Mouse (Mus musculus): ENCODE results near the gene Noct. TPM values are rescaled to one million over a fixed set of nuclear protein-coding genes. Genes with fewer than 3 reads are reported as not detected.
"Not testable (repeated sequence)": the region's sequence is repeated elsewhere in the genome, so short reads cannot be mapped to it uniquely, and the experiment has no call there.

The Noct gene
- 12.7 and 15.0 TPM in 2 replicates for polyA plus RNA-seq (2014; fragmentation: Nextera tagmentation; extraction: Ambion mirVana)

DNA sequence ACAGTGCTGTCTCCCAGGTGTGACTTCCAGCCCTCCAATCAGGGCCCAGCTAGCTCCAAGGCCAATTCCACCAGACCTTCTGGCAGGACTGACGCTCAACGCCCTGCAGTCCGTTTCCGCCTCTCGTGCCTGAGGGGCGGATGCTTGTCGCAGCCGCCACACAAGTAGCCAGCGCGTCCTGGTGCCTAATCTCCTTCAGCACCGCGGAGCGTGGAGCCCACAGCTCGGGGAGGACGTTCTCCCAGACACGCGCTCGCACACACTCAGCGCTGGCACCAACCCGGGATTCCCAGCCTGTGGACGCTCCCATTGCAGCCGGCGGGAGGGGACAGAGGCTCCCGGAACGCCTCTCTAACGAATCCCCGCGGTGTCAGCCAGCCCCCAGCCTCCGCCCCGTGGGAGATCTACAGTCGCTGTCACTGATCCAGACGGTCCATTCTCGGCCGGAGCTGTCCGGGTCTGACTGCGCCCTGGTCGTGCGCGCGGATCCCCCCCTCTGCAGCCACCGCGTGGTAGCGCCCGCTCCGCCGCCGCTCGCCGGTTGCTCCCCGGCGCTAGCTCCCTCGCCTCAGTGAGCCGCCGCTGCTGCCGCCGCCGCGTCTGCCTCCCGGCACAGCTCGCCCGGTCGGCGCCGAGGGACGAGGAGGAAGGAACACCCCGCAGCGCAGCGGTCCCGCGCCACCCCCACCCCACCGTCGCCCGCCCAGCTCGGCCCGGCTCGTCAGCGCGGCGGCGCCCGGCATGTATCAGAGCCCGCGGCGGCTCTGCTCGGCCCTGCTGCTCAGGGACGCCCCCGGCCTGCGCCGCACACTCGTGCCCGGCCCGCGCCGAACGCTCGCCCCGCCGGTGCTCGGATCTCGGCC is at the start of gene Noct:
TSS of gene Noct (plus strand) at position 85 of the 863 bp plus-strand sequence.
- peak; percentile 88 for DNase-seq (ENCODE audit: low spot score)
- peak within 1 kb of the TSS; percentile 65 for H3K4me3 ChIP-seq (ENCODE audit: low read depth, low read length)
- H3K4me2 ChIP-seq (replicated peaks; ENCODE audit: low read depth, low read length) = peak within 1 kb of the TSS; percentile 67
- no peaks in the 10 kb centered on the region for H3K9me3 ChIP-seq (ENCODE audit: control insufficient read depth, low read length)
- ATAC-seq (ENCODE audit: low FRiP score) = peak; percentile 94
- H3K9ac ChIP-seq (ENCODE audit: low read depth, low read length) = peak within 1 kb of the TSS; percentile 72
- H3K27me3 ChIP-seq (ENCODE audit: control insufficient read depth, insufficient read depth, low read length) = no peaks in the 10 kb centered on the region
- H3K27ac ChIP-seq (ENCODE audit: low read depth, low read length) = peak within 1 kb of the TSS; percentile 95
- H3K4me1 ChIP-seq (replicated peaks; ENCODE audit: control insufficient read depth, insufficient read depth, low read length) = no peaks in the 10 kb centered on the region
- 1% methylated on average over 81 of the region's 100 CpGs for WGBS
- no peaks in the 10 kb centered on the region for H3K36me3 ChIP-seq (ENCODE audit: control insufficient read depth, insufficient read depth, low read length)

DNA sequence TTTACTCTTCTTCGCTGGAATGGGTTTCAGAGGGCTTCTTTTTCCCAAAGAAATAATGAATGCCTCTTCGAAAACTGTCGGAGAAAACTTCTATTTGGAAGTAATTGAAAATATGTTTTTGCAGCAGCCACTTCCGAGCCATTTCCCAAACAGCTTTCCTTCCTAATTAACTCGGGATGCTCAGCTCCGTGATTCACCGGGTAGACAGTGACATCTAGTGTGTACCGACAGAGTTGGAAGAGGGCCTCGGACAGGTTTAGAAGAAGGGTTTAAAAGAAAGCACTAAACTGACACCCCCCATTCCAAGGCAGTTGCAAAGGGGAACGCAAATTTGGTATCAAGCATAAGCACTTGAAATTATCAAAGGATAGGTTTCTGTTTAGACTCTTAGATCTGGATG is 46.1 kb upstream of the Noct start:
- ATAC-seq (ENCODE audit: low FRiP score) (no peak), DNase-seq (ENCODE audit: low spot score) (peak; percentile 15)
- H3K27me3 ChIP-seq (ENCODE audit: control insufficient read depth, insufficient read depth, low read length) = no peaks in the 10 kb centered on the region

DNA sequence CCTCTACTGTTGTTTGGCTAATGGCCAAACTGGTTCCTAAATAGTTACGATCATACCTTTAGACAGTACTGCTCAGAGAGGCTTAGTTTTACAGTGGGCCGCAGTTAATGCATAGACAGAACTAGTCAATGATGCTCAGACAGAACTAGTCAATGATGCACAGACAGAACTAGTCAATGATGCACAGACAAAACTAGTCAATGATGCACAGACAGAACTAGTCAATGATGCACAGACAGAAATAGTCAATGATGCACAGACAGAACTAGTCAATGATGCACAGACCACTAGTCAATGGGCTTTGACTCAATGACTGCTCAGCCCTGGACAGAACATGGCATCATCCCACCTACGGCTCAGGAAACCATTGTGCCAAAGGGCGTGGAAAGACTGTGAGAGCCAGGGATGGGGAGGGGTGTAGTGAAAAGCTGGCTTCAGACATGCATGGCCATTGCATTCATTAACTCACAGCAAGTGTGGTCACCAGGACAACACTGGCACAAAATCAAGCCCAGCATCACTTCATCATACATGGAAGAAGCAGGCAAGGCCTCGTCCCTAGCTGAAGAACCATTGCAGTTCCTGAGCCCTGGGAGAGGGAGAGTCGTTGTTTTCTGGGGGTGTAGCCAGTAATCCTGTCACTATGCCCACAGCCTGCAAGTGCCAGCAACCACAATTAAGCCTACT is 44.6 kb upstream of the Noct start:
- Histone ChIP-seq H3K36me3 (ENCODE audit: control insufficient read depth, insufficient read depth, low read length) (no peaks in the 10 kb centered on the region), H3K9me3 (ENCODE audit: control insufficient read depth, low read length) (no peaks in the 10 kb centered on the region), H3K4me2 (replicated peaks; ENCODE audit: low read depth, low read length) (no peak overlapping the region), H3K27me3 (ENCODE audit: control insufficient read depth, insufficient read depth, low read length) (no peaks in the 10 kb centered on the region), H3K4me1 (replicated peaks; ENCODE audit: control insufficient read depth, insufficient read depth, low read length) (no peaks in the 10 kb centered on the region), H3K4me3 (ENCODE audit: low read depth, low read length) (no peak overlapping the region), H3K9ac (ENCODE audit: low read depth, low read length) (no peak overlapping the region), H3K27ac (ENCODE audit: low read depth, low read length) (no peak overlapping the region)
- 82% methylated on average over 6 of the region's 6 CpGs for WGBS
- no peak for DNase-seq (ENCODE audit: low spot score)
- no peak for ATAC-seq (ENCODE audit: low FRiP score)

More for the DNA sequence above, 46.1 kb upstream of the Noct start:
- WGBS = 46% methylated on average over 10 of the region's 10 CpGs
- no peak overlapping the region for H3K27ac ChIP-seq (ENCODE audit: low read depth, low read length)
- no peaks in the 10 kb centered on the region for H3K36me3 ChIP-seq (ENCODE audit: control insufficient read depth, insufficient read depth, low read length)
- no peak overlapping the region for H3K9ac ChIP-seq (ENCODE audit: low read depth, low read length)
- H3K4me1 ChIP-seq (replicated peaks; ENCODE audit: control insufficient read depth, insufficient read depth, low read length) = no peaks in the 10 kb centered on the region
- no peak overlapping the region for H3K4me2 ChIP-seq (replicated peaks; ENCODE audit: low read depth, low read length)
- H3K4me3 ChIP-seq (ENCODE audit: low read depth, low read length) = no peak overlapping the region
- no peaks in the 10 kb centered on the region for H3K9me3 ChIP-seq (ENCODE audit: control insufficient read depth, low read length)

DNA sequence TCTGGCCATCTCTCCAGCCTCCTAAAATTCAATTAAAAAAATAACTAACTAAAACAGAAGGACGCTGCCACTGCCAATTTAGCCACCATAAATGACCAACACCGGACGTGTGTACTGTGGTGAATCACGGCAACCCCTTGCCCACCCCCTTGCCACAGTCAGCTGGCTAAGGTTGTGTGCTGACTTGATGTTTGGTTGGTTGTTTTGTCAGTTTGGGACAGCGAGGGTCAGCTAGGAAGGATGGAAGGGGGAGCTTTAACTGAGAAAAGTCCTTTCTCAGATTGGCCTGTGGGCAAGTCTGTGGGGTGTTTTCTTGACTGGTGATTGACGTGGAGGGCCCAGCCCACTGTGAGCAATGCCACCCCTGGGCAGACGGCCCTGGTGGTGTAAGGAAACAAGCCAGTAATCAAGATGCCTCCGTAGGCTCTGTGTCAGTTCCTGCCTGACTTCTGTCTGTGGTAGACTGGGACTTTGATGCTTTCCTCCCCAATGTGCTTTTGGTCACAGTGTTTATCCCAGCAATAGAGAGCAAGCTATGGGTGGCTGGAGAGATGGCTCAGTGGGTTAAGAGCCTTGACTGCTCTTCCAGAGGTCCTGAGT is 43.8 kb upstream of the Noct start:
- no peak for ATAC-seq (ENCODE audit: low FRiP score)
- no peak overlapping the region for H3K27ac ChIP-seq (ENCODE audit: low read depth, low read length)
- WGBS = 83% methylated on average over 8 of the region's 8 CpGs

DNA sequence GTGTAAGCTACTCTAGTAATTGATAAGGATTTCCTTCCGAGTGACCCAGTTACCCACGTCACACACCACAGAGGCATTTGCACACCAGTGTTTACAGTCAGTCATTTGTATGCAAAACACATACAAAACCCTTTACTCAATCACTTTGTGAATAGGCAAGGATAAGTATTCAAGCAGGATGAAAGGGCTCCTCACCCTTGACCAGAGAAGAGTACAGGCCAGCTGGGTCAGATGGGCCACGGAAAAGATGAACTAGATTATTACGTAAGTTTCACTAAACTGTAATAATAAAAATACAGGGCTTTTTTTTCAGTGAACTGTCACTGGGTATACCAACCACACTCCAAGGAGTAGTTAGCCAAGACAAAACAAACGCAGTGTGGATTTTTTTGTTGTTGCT is 41.8 kb upstream of the Noct start:
- H3K27me3 ChIP-seq (ENCODE audit: control insufficient read depth, insufficient read depth, low read length) = no peaks in the 10 kb centered on the region
- no peak for DNase-seq (ENCODE audit: low spot score)
- no peaks in the 10 kb centered on the region for H3K36me3 ChIP-seq (ENCODE audit: control insufficient read depth, insufficient read depth, low read length)
- H3K9ac ChIP-seq (ENCODE audit: low read depth, low read length) = no peak overlapping the region
- ATAC-seq (ENCODE audit: low FRiP score) = no peak
- H3K27ac ChIP-seq (ENCODE audit: low read depth, low read length) = no peak overlapping the region
- no peak overlapping the region for H3K4me3 ChIP-seq (ENCODE audit: low read depth, low read length)
- H3K9me3 ChIP-seq (ENCODE audit: control insufficient read depth, low read length) = no peaks in the 10 kb centered on the region
- H3K4me1 ChIP-seq (replicated peaks; ENCODE audit: control insufficient read depth, insufficient read depth, low read length) = no peaks in the 10 kb centered on the region
- no peak overlapping the region for H3K4me2 ChIP-seq (replicated peaks; ENCODE audit: low read depth, low read length)
- WGBS = 62% methylated on average over 5 of the region's 5 CpGs

More for the DNA sequence above, 43.8 kb upstream of the Noct start:
- Histone ChIP-seq H3K9ac (ENCODE audit: low read depth, low read length) (no peak overlapping the region), H3K27me3 (ENCODE audit: control insufficient read depth, insufficient read depth, low read length) (no peaks in the 10 kb centered on the region), H3K9me3 (ENCODE audit: control insufficient read depth, low read length) (no peaks in the 10 kb centered on the region), H3K36me3 (ENCODE audit: control insufficient read depth, insufficient read depth, low read length) (no peaks in the 10 kb centered on the region), H3K4me3 (ENCODE audit: low read depth, low read length) (no peak overlapping the region), H3K4me2 (replicated peaks; ENCODE audit: low read depth, low read length) (no peak overlapping the region), H3K4me1 (replicated peaks; ENCODE audit: control insufficient read depth, insufficient read depth, low read length) (no peaks in the 10 kb centered on the region)
- DNase-seq (ENCODE audit: low spot score) = no peak

DNA sequence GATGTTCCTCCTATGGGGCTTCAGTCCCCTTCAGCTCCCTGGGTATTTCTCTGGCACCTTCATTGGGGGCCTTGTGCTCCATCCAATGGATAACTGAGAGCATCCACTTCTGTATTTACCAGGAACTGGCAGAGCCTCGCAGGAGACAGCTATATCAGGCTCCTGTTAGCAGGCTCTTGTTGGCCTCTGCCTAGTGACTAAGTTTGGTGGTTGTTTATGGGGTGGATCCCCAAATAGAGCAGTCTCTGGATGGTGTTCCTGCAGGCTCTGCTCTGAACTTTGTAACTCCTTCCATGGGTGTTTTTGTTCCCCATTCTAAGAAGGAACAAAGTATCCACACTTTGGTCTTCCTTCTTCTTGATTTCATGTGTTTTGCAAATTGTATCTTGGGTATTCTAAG is 40.7 kb upstream of the Noct start:
- H3K4me3 ChIP-seq (ENCODE audit: low read depth, low read length) = not testable (repeated sequence)

DNA sequence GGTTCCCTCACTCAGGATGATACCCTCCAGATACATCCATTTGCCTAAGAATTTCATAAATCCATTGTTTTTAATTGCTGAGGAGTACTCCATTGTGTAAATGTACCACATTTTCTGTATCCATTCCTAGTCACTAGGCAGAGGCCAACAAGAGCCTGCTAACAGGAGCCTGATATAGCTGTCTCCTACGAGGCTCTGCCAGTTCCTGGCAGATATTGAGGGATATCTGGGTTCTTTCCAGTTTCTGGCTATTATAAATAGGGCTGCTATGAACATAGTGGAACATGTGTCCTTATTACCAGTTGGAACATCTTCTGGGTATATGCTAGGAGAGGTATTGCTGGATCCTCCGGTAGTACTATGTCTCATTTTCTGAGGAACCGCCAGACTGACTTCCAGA is 40.3 kb upstream of the Noct start:
- ATAC-seq (ENCODE audit: low FRiP score); DNase-seq (ENCODE audit: low spot score): not testable (repeated sequence)
- WGBS = 99% methylated on average over 3 of the region's 3 CpGs

More for the DNA sequence above, 40.7 kb upstream of the Noct start:
- H3K9ac ChIP-seq (ENCODE audit: low read depth, low read length); H3K36me3 ChIP-seq (ENCODE audit: control insufficient read depth, insufficient read depth, low read length); H3K27ac ChIP-seq (ENCODE audit: low read depth, low read length); H3K27me3 ChIP-seq (ENCODE audit: control insufficient read depth, insufficient read depth, low read length); ATAC-seq (ENCODE audit: low FRiP score); H3K9me3 ChIP-seq (ENCODE audit: control insufficient read depth, low read length); H3K4me2 ChIP-seq (replicated peaks; ENCODE audit: low read depth, low read length); DNase-seq (ENCODE audit: low spot score); H3K4me1 ChIP-seq (replicated peaks; ENCODE audit: control insufficient read depth, insufficient read depth, low read length): not testable (repeated sequence)
- WGBS = 74% methylated on average over 1 of the region's 1 CpGs

DNA sequence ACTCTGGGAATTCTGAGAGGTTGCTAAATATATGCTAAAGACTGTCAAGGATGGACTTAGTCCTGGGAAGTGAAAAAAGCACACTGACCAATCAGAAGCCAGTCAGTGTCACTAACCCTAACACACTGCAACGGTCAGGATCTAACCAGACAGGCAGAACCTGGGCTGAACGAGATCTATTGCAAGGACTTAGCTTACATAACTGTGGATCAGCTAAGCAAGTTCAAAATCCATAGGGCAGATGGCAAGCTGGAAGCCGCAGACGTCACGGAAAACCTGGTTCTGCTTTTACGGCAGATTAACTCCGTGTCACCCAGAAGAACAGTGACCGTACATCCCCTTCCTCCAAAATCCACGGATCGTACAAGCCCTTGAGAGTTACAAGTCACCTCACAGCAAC is 39.5 kb upstream of the Noct start:
- DNase-seq (ENCODE audit: low spot score) (no peak), ATAC-seq (ENCODE audit: low FRiP score) (no peak)
- Histone ChIP-seq H3K4me1 (replicated peaks; ENCODE audit: control insufficient read depth, insufficient read depth, low read length) (no peaks in the 10 kb centered on the region), H3K27ac (ENCODE audit: low read depth, low read length) (no peak overlapping the region), H3K4me3 (ENCODE audit: low read depth, low read length) (no peak overlapping the region), H3K27me3 (ENCODE audit: control insufficient read depth, insufficient read depth, low read length) (no peaks in the 10 kb centered on the region), H3K4me2 (replicated peaks; ENCODE audit: low read depth, low read length) (no peak overlapping the region), H3K36me3 (ENCODE audit: control insufficient read depth, insufficient read depth, low read length) (no peaks in the 10 kb centered on the region), H3K9me3 (ENCODE audit: control insufficient read depth, low read length) (no peaks in the 10 kb centered on the region), H3K9ac (ENCODE audit: low read depth, low read length) (no peak overlapping the region)
- WGBS = 83% methylated on average over 10 of the region's 10 CpGs

More for the DNA sequence above, 40.3 kb upstream of the Noct start:
- H3K9me3 ChIP-seq (ENCODE audit: control insufficient read depth, low read length); H3K4me2 ChIP-seq (replicated peaks; ENCODE audit: low read depth, low read length); H3K9ac ChIP-seq (ENCODE audit: low read depth, low read length); H3K27me3 ChIP-seq (ENCODE audit: control insufficient read depth, insufficient read depth, low read length); H3K36me3 ChIP-seq (ENCODE audit: control insufficient read depth, insufficient read depth, low read length); H3K4me1 ChIP-seq (replicated peaks; ENCODE audit: control insufficient read depth, insufficient read depth, low read length); H3K4me3 ChIP-seq (ENCODE audit: low read depth, low read length); H3K27ac ChIP-seq (ENCODE audit: low read depth, low read length): not testable (repeated sequence)

Data from hindbrain, embryonic 11.5 days (tissue).